ENCODE assay signal across 18 mouse cellular contexts in the genomic region with DNA sequence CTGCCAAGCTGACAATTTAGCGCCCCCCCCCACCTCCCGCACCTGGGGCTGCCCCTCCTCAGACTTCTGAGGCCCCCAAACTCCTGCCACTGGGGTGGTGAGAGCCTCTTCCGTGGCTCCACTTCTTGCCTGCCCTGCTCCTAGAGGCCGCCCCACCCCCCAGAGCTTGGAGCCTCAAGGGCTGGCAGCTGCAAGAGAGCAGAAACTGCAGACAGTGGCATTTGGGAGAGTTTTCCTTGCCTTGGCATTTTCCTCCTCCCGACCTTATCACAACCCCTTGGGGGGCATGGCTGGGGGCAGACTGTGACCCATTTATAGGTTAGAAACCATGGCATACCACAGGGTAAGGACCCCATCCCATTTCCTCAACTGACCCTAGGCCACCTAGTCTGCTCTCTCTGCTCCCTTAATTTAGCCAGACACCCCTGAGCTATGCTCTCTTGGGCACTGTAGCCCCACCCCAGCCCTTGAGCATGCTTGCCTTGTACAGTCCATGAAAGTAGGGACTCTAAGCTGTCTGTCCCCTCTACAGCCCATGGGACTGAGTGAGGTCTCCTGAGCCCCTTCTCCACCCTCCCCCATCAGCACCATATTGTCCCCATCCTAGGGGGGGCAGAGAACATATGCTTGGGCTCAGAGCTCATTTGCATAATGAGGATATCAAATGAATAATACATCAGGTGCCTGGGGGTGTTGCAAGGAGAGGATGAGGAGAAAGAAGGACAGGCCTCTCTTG. TPM values are rescaled to one million over a fixed set of nuclear protein-coding genes. Genes with fewer than 3 reads are reported as not detected.
DNase-seq lines count a peak whose midpoint lies in the region; ATAC-seq and TF ChIP-seq lines count a peak whose summit lies in the region.
"Had no signal": no experiment of that assay in that cellular context is flagged by ENCODE, and none has a peak within 500 bp of the region (broad histone marks: within the 10 kb centered on the region; RNA-seq: fewer than 3 reads in every experiment).

No protein-coding gene starts in this region.

- H3K27me3 ChIP-seq in limb, embryonic 12.5 days: peaks cover 78% of the 10 kb centered on the region
- peaks cover 95% of the 10 kb centered on the region for H3K27me3 ChIP-seq in limb, embryonic 10.5 days (ENCODE audit: low read depth, poor library complexity, severe bottlenecking)
- H3K27me3 ChIP-seq in forebrain, embryonic 14.5 days (replicated peaks; ENCODE audit: control insufficient read depth, insufficient read depth, low read length): no peaks in the 10 kb centered on the region
- H3K27me3 ChIP-seq in neural tube, embryonic 12.5 days (replicated peaks): no peaks in the 10 kb centered on the region

- no peak overlapping the region for H3K4me3 ChIP-seq in limb, embryonic 12.5 days (replicated peaks)
- H3K4me3 ChIP-seq in limb, embryonic 10.5 days: no peak overlapping the region
- no peak overlapping the region for H3K4me3 ChIP-seq in forebrain, embryonic 14.5 days (ENCODE audit: low read depth, low read length)
- H3K4me3 ChIP-seq in neural tube, embryonic 12.5 days: no peak overlapping the region
- H3K4me3 ChIP-seq: erythroblast, embryonic 14.5 days; gastrocnemius, adult 2 months; heart, adult 2 months; limb, embryonic 13.5 days had no signal

- no peak overlapping the region for H3K4me2 ChIP-seq in limb, embryonic 12.5 days
- H3K4me2 ChIP-seq in forebrain, embryonic 14.5 days (ENCODE audit: low read length): no peak overlapping the region
- peak overlapping the region; percentile 22 for H3K4me2 ChIP-seq in neural tube, embryonic 12.5 days (replicated peaks)
- H3K4me2 ChIP-seq: limb, embryonic 13.5 days had no signal

- H3K9me3 ChIP-seq in limb, embryonic 12.5 days: no peaks in the 10 kb centered on the region
- no peaks in the 10 kb centered on the region for H3K9me3 ChIP-seq in limb, embryonic 10.5 days (replicated peaks)
- no peaks in the 10 kb centered on the region for H3K9me3 ChIP-seq in forebrain, embryonic 14.5 days (replicated peaks; ENCODE audit: control insufficient read depth, low read length)
- no peaks in the 10 kb centered on the region for H3K9me3 ChIP-seq in neural tube, embryonic 12.5 days
- H3K9me3 ChIP-seq: limb, embryonic 13.5 days had no signal

- WGBS in limb, embryonic 12.5 days: 56% methylated on average over 5 of the region's 5 CpGs
- 61% methylated on average over 5 of the region's 5 CpGs for WGBS in limb, embryonic 10.5 days
- WGBS in forebrain, embryonic 14.5 days: 53% methylated on average over 5 of the region's 5 CpGs
- WGBS in neural tube, embryonic 12.5 days: 61% methylated on average over 5 of the region's 5 CpGs

- no peak for DNase-seq in limb, embryonic 10.5 days (ENCODE audit: low spot score)
- peak; percentile 49 for DNase-seq in brain, embryonic 14.5 days (ENCODE audit: low read depth)
- DNase-seq in forebrain, embryonic 14.5 days (ENCODE audit: low spot score): no peak
- DNase-seq: gastrocnemius, adult 2 months; heart, adult 2 months; heart, postnatal 14 days; kidney, postnatal 14 days; lung, postnatal 36 days; right cerebral cortex, postnatal 25 days; thymus, adult 18-20 months had no signal

- TF ChIP-seq POLR2A in brain, embryonic 14.5 days (IDR thresholded peaks at IDR 0.05; ENCODE audit: borderline replicate concordance, extremely low read depth, insufficient read depth, insufficient read length, poor library complexity, severe bottlenecking): no peak

- H3K4me1 ChIP-seq in limb, embryonic 12.5 days (replicated peaks): peaks cover 17% of the 10 kb centered on the region
- peaks cover 30% of the 10 kb centered on the region for H3K4me1 ChIP-seq in limb, embryonic 10.5 days
- H3K4me1 ChIP-seq in forebrain, embryonic 14.5 days (ENCODE audit: control insufficient read depth, insufficient read depth, low read length): peaks cover 52% of the 10 kb centered on the region
- H3K4me1 ChIP-seq in neural tube, embryonic 12.5 days: peaks cover 66% of the 10 kb centered on the region

- ATAC-seq in limb, embryonic 12.5 days (ENCODE audit: insufficient number of reproducible peaks, insufficient read depth, low FRiP score, low TSS enrichment, low read depth): 0 out of 2 replicates have a peak, but pooled peaks have one; percentile 46
- peak; percentile 52 for ATAC-seq in forebrain, embryonic 14.5 days
- ATAC-seq in neural tube, embryonic 12.5 days (ENCODE audit: low FRiP score, low read depth): 0 out of 2 replicates have a peak, but pooled peaks have one; percentile 39
- ATAC-seq in activated CD4-positive, CD25-positive, alpha-beta regulatory T cell, adult 4 months: no peak
- ATAC-seq in megakaryocyte-erythroid progenitor cell, adult 5-6 weeks (replicated peaks; ENCODE audit: low FRiP score, low TSS enrichment, poor library complexity, severe bottlenecking): no peak
- ATAC-seq: intestine, postnatal 0 days had no signal

- TF ChIP-seq CTCF in brain, embryonic 14.5 days (IDR thresholded peaks at IDR 0.05; ENCODE audit: borderline replicate concordance, extremely low read depth, insufficient read depth, insufficient read length): no peak

- H3K36me3 ChIP-seq in limb, embryonic 12.5 days: no peaks in the 10 kb centered on the region
- no peaks in the 10 kb centered on the region for H3K36me3 ChIP-seq in limb, embryonic 10.5 days
- no peaks in the 10 kb centered on the region for H3K36me3 ChIP-seq in forebrain, embryonic 14.5 days (ENCODE audit: control insufficient read depth, insufficient read depth, low read length)
- no peaks in the 10 kb centered on the region for H3K36me3 ChIP-seq in neural tube, embryonic 12.5 days
- H3K36me3 ChIP-seq: limb, embryonic 13.5 days had no signal

- no peak overlapping the region for H3K27ac ChIP-seq in limb, embryonic 12.5 days
- no peak overlapping the region for H3K27ac ChIP-seq in limb, embryonic 10.5 days
- no peak overlapping the region for H3K27ac ChIP-seq in forebrain, embryonic 14.5 days (ENCODE audit: low read depth, low read length)
- peak overlapping the region; percentile 32; the same call in 1 of the 2 replicates for H3K27ac ChIP-seq in neural tube, embryonic 12.5 days
- H3K27ac ChIP-seq: gastrocnemius, adult 2 months; heart, adult 2 months; limb, embryonic 13.5 days had no signal

- no peak overlapping the region for H3K9ac ChIP-seq in limb, embryonic 12.5 days (replicated peaks)
- no peak overlapping the region for H3K9ac ChIP-seq in forebrain, embryonic 14.5 days (ENCODE audit: low read length)
- H3K9ac ChIP-seq in neural tube, embryonic 12.5 days: no peak overlapping the region
- H3K9ac ChIP-seq: limb, embryonic 13.5 days had no signal

RNA-seq across cellular contexts. Expression of a gene that starts 29.2 kb away (rescaled TPM):
- 0.37 and 0.49 TPM in 2 replicates for polyA plus RNA-seq in limb, embryonic 12.5 days (2016; fragmentation: Nextera tagmentation; extraction: Ambion mirVana)
- polyA plus RNA-seq in limb, embryonic 10.5 days (2016; fragmentation: Nextera tagmentation; extraction: Ambion mirVana): 0.20 and 0.34 TPM in 2 replicates
- polyA plus RNA-seq in brain, embryonic 14.5 days (2012; rRNA removed): 105 and 143 TPM in 2 replicates
- 4.2 and 4.3 TPM in 2 replicates for polyA plus RNA-seq in forebrain, embryonic 14.5 days (2014; fragmentation: Nextera tagmentation; extraction: Ambion mirVana)
- 5.4 and 5.8 TPM in 2 replicates for polyA plus RNA-seq in neural tube, embryonic 12.5 days (2016; fragmentation: Nextera tagmentation; extraction: Ambion mirVana)
- polyA plus RNA-seq in activated CD4-positive, CD25-positive, alpha-beta regulatory T cell, adult 4 months (2017; shearing (Covaris generic)): under 1 TPM; 0.16 to 0.41 TPM
- total RNA-seq in megakaryocyte-erythroid progenitor cell, adult 5-6 weeks (2014; fragmentation: Nextera tagmentation): 0.10 TPM in 1 of 2 replicates, not detected in the other
- total RNA-seq in megakaryocyte-erythroid progenitor cell, adult 5-6 weeks (2017): not detected in 2 replicates
- polyA plus RNA-seq: erythroblast, embryonic 14.5 days; liver, embryonic 16.5 days had no signal

Comparison
In these comparisons a context has a peak if more than half of its experiments do, and no peak if none do; other contexts are left out.
1. ATAC-seq: peak in limb, embryonic 12.5 days (single experiment), forebrain, embryonic 14.5 days (single experiment) and neural tube, embryonic 12.5 days (single experiment); none in activated CD4-positive, CD25-positive, alpha-beta regulatory T cell, adult 4 months (single experiment) and megakaryocyte-erythroid progenitor cell, adult 5-6 weeks (single experiment).
2. RNA of a gene that starts 29.2 kb away (polyA plus RNA-seq): 105 to 143 TPM in brain, embryonic 14.5 days; 5.4 to 5.8 TPM in neural tube, embryonic 12.5 days, 4.2 to 4.3 TPM in forebrain, embryonic 14.5 days, 0.37 to 0.49 TPM in limb, embryonic 12.5 days, 0.16 to 0.41 TPM in activated CD4-positive, CD25-positive, alpha-beta regulatory T cell, adult 4 months and 0.20 to 0.34 TPM in limb, embryonic 10.5 days; every median in the first group is over 10 times any median in the second.